10 mouse cellular contexts compared by ENCODE assay signal in the genomic region with DNA sequence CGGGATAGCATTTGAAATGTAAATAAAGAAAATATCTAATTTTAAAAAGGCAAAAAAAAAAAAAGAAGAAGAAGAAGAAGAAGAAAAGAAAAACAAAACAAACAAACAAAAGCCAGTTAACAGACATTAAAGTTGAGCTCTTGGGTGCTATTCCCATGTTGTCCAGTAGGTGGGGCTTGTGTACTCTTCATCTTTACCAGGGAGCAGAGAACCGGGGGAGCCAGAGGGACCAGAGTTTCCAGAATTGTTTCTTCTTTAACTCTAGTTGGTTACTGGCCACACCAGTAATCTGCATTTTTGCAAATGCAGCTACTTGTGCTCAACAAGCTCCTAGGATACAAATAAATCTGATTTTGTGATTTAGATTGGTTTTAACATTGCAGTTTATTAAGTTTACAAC.
A peak's percentile ranks its signal among the peaks of the same experiment; 100 is the strongest.
DNase-seq lines count a peak whose midpoint lies in the region; ATAC-seq and TF ChIP-seq lines count a peak whose summit lies in the region.
"Had no signal": no experiment of that assay in that cellular context is flagged by ENCODE, and none has a peak within 500 bp of the region (broad histone marks: within the 10 kb centered on the region; RNA-seq: fewer than 3 reads in every experiment).

No protein-coding gene starts in this region.

- DNase-seq in liver, adult 2 months (ENCODE audit: extremely low read depth, low read depth, low spot score): peak; percentile 31
- peak; percentile 33 for DNase-seq in c-Kit-positive CD71-negative TER-119-negative erythroid progenitor cells, embryonic 14.5 days (ENCODE audit: low read depth)
- DNase-seq in forebrain, embryonic 14.5 days (ENCODE audit: low spot score): peak; percentile 86
- peak; percentile 61 to 70 for DNase-seq in left cerebral cortex, postnatal 14 days (ENCODE audit: low spot score in 2 of 2)
- DNase-seq in neural tube, embryonic 11.5 days (ENCODE audit: low spot score): peak; percentile 65
- DNase-seq in thymus, postnatal 14 days: peak; percentile 25

- H3K4me2 ChIP-seq in liver, embryonic 12.5 days: no peak overlapping the region
- no peak overlapping the region for H3K4me2 ChIP-seq in forebrain, embryonic 14.5 days (ENCODE audit: low read length)
- H3K4me2 ChIP-seq in intestine, embryonic 15.5 days (replicated peaks): no peak overlapping the region
- no peak overlapping the region for H3K4me2 ChIP-seq in neural tube, embryonic 11.5 days (ENCODE audit: low read depth)
- H3K4me2 ChIP-seq: embryonic facial prominence, embryonic 12.5 days had no signal

- intact Hi-C loops in left cerebral cortex, postnatal 14 days (cut with DNase I): loop anchor here (2.0 to 5.0 kb wide), 2 partner anchors 295 to 311 kb away; no protein-coding TSS in a partner anchor

- H3K36me3 ChIP-seq in liver, adult 2 months (ENCODE audit: control insufficient read depth, insufficient read depth, low read length): no peaks in the 10 kb centered on the region
- H3K36me3 ChIP-seq in liver, embryonic 12.5 days: no peaks in the 10 kb centered on the region
- no peaks in the 10 kb centered on the region for H3K36me3 ChIP-seq in forebrain, embryonic 14.5 days (ENCODE audit: control insufficient read depth, insufficient read depth, low read length)
- H3K36me3 ChIP-seq in intestine, embryonic 15.5 days: no peaks in the 10 kb centered on the region
- H3K36me3 ChIP-seq in neural tube, embryonic 11.5 days (ENCODE audit: control insufficient read depth, insufficient read depth, low read length): no peaks in the 10 kb centered on the region
- H3K36me3 ChIP-seq: embryonic facial prominence, embryonic 12.5 days had no signal

- no peaks in the 10 kb centered on the region for H3K9me3 ChIP-seq in liver, embryonic 12.5 days (replicated peaks)
- H3K9me3 ChIP-seq in forebrain, embryonic 14.5 days (replicated peaks; ENCODE audit: control insufficient read depth, low read length): no peaks in the 10 kb centered on the region
- H3K9me3 ChIP-seq in intestine, embryonic 15.5 days: no peaks in the 10 kb centered on the region
- no peaks in the 10 kb centered on the region for H3K9me3 ChIP-seq in neural tube, embryonic 11.5 days (ENCODE audit: control insufficient read depth, low read length)
- H3K9me3 ChIP-seq: embryonic facial prominence, embryonic 12.5 days; megakaryocyte, embryonic 14.5 days had no signal

- H3K4me3 ChIP-seq in liver, adult 2 months (ENCODE audit: insufficient read depth, low read depth, low read length): no peak overlapping the region
- H3K4me3 ChIP-seq in liver, embryonic 12.5 days: no peak overlapping the region
- H3K4me3 ChIP-seq in forebrain, embryonic 14.5 days (ENCODE audit: low read depth, low read length): no peak overlapping the region
- no peak overlapping the region for H3K4me3 ChIP-seq in intestine, embryonic 15.5 days (replicated peaks)
- H3K4me3 ChIP-seq in neural tube, embryonic 11.5 days (ENCODE audit: low read depth, low read length): no peak overlapping the region
- H3K4me3 ChIP-seq: embryonic facial prominence, embryonic 12.5 days; megakaryocyte, embryonic 14.5 days had no signal

- no peak for ATAC-seq in liver, embryonic 12.5 days
- 0 out of 2 replicates have a peak, but pooled peaks have one; percentile 57 for ATAC-seq in forebrain, embryonic 14.5 days
- ATAC-seq in intestine, embryonic 15.5 days: peak; percentile 53; the same call in 1 of the 2 replicates
- no peak for ATAC-seq in neural tube, embryonic 11.5 days (ENCODE audit: insufficient read depth, low FRiP score, low TSS enrichment)

- TF ChIP-seq CTCF in liver, adult 2 months (IDR thresholded peaks at IDR 0.05; ENCODE audit: low read depth, low read length): peak; percentile 71

- 9% methylated on average over 2 of the region's 2 CpGs for WGBS in liver, adult 2 months
- WGBS in liver, embryonic 12.5 days (ENCODE audit: insufficient replicate concordance): 6% methylated on average over 2 of the region's 2 CpGs
- 11% methylated on average over 2 of the region's 2 CpGs for WGBS in forebrain, embryonic 14.5 days
- WGBS in intestine, embryonic 15.5 days: 8% methylated on average over 2 of the region's 2 CpGs
- WGBS in neural tube, embryonic 11.5 days: 13% methylated on average over 2 of the region's 2 CpGs

- no peaks in the 10 kb centered on the region for H3K79me2 ChIP-seq in liver, adult 2 months (ENCODE audit: control insufficient read depth, insufficient read depth, low read length)

- no peak for TF ChIP-seq POLR2A in liver, adult 2 months (IDR thresholded peaks at IDR 0.05; ENCODE audit: extremely low read depth, insufficient read depth, low read length)

- no peaks in the 10 kb centered on the region for H3K27me3 ChIP-seq in liver, adult 2 months (ENCODE audit: control insufficient read depth, insufficient read depth, low read length)
- H3K27me3 ChIP-seq in liver, embryonic 12.5 days (replicated peaks): no peaks in the 10 kb centered on the region
- H3K27me3 ChIP-seq in forebrain, embryonic 14.5 days (replicated peaks; ENCODE audit: control insufficient read depth, insufficient read depth, low read length): no peaks in the 10 kb centered on the region
- H3K27me3 ChIP-seq in intestine, embryonic 15.5 days (replicated peaks): no peaks in the 10 kb centered on the region
- no peaks in the 10 kb centered on the region for H3K27me3 ChIP-seq in neural tube, embryonic 11.5 days (ENCODE audit: control insufficient read depth, insufficient read depth, low read length)
- H3K27me3 ChIP-seq: embryonic facial prominence, embryonic 12.5 days; megakaryocyte, embryonic 14.5 days had no signal

- H3K9ac ChIP-seq in liver, adult 2 months (ENCODE audit: low read depth, low read length): no peak overlapping the region
- H3K9ac ChIP-seq in liver, embryonic 12.5 days: no peak overlapping the region
- H3K9ac ChIP-seq in forebrain, embryonic 14.5 days (ENCODE audit: low read length): no peak overlapping the region
- H3K9ac ChIP-seq in intestine, embryonic 15.5 days: no peak overlapping the region
- no peak overlapping the region for H3K9ac ChIP-seq in neural tube, embryonic 11.5 days (ENCODE audit: low read length)
- H3K9ac ChIP-seq: embryonic facial prominence, embryonic 12.5 days had no signal

- no peaks in the 10 kb centered on the region for H3K4me1 ChIP-seq in liver, adult 2 months (ENCODE audit: control insufficient read depth, insufficient read depth, low read length)
- H3K4me1 ChIP-seq in liver, embryonic 12.5 days: no peaks in the 10 kb centered on the region
- H3K4me1 ChIP-seq in forebrain, embryonic 14.5 days (ENCODE audit: control insufficient read depth, insufficient read depth, low read length): no peaks in the 10 kb centered on the region
- H3K4me1 ChIP-seq in intestine, embryonic 15.5 days (replicated peaks): no peaks in the 10 kb centered on the region
- H3K4me1 ChIP-seq in neural tube, embryonic 11.5 days (ENCODE audit: control insufficient read depth, insufficient read depth, low read length): no peaks in the 10 kb centered on the region
- H3K4me1 ChIP-seq: embryonic facial prominence, embryonic 12.5 days; megakaryocyte, embryonic 14.5 days had no signal

- H3K27ac ChIP-seq in liver, adult 2 months (replicated peaks; ENCODE audit: insufficient read depth, low read depth, low read length): no peak overlapping the region
- H3K27ac ChIP-seq in liver, embryonic 12.5 days: no peak overlapping the region
- no peak overlapping the region for H3K27ac ChIP-seq in forebrain, embryonic 14.5 days (ENCODE audit: low read depth, low read length)
- no peak overlapping the region for H3K27ac ChIP-seq in intestine, embryonic 15.5 days
- H3K27ac ChIP-seq in neural tube, embryonic 11.5 days (ENCODE audit: low read depth, low read length): no peak overlapping the region
- H3K27ac ChIP-seq: embryonic facial prominence, embryonic 12.5 days had no signal

Comparison
In these comparisons a context has a peak if more than half of its experiments do, and no peak if none do; other contexts are left out.
1. DNase-seq: peak in every context shown above with its lines; median percentile 86 in forebrain, embryonic 14.5 days; 66 in left cerebral cortex, postnatal 14 days; 65 in neural tube, embryonic 11.5 days; 33 in c-Kit-positive CD71-negative TER-119-negative erythroid progenitor cells, embryonic 14.5 days; 31 in liver, adult 2 months; 25 in thymus, postnatal 14 days.
2. ATAC-seq: peak in forebrain, embryonic 14.5 days (single experiment) and intestine, embryonic 15.5 days (single experiment); none in liver, embryonic 12.5 days (single experiment) and neural tube, embryonic 11.5 days (single experiment).